Mouse (Mus musculus) mesoderm, embryonic 11.5 days (tissue): ENCODE results near the gene H2-Ob.

ENCODE experiments used
- DNase-seq: peaks from one replicate; pipeline ENCODE4 v3.0.0-alpha.2; 2012; ENCODE audit warnings: low read depth, low spot score

H2-Ob gene

DNA sequence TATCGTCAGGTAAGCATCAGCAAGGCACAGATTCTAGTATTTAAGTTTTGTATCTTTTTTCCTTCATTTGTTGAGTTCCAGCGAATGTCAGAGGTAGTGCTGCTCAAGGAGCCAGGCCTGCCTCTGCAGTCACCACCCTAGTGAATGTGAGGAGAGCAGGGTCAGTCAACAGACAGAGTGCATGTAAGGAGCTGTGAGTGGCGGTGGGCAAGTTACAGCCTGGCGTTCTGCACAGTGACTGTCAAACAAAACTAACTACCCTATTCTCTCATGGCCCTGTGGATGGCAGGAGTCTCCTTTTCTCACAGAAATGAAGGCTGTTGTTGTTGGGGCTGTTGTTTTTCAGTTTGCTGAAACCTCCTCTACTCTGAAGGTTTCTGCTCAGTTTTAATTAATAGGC, 46.7 kb downstream of the H2-Ob start:
- no peak for DNase-seq

DNA sequence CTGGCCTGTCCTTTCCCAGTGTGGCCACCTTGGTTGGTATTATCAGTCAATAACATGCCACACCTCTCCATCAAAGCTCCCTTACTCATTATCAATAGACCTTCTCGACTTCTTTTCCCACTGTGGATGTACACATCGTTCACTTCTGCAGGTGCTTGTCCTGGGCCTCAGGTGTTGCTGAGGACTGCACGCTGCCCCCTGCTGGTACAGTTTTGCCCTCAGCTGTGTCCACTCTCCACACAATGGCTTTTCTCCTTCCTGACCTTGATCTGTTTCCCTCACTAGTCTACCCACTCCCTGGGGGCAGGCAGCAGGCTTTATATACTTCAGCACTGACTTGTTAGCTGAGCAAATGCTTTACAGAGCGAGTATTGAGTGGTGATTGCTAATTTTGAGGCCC, 47.1 kb downstream of the H2-Ob start:
- no peak for DNase-seq

DNA sequence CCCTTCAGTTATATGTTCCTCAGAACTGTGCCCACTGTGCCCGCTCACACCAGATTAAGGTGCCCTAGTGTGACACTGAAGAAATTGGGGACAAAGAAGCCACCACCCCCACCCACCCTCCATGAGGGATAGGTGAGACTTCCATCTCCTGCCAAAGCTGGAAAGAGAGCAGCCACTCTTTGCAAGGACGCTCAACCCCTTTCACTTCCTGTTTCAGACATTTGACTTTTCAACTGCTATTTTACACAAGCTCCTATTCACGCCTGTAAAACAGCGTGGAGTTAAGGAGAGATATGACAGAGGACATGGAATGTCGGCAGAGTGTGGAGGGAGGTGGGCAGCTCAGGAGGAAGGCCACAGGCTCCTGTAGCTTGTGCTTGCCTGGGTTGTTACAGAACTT, 47.8 kb downstream of the H2-Ob start:
- DNase-seq: no peak

DNA sequence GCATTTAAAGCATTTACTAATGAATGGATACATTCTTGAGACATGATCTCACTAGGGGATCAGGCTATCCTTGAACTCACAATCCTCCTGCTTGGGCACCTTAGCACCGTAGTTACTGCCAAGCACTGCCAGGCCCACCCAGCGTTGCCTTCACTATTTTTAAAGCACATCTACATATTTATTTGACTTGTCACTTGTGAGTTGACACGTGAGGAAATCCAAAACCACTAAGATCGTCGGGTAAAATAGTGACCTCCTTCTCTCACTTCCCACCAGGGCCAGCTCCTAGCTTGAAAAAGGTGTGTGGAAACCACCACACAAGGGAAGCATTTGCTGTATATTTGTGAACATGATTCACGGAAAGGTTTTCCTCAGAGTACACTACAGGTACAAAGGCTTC, 48.3 kb downstream of the H2-Ob start:
- DNase-seq: no peak

DNA sequence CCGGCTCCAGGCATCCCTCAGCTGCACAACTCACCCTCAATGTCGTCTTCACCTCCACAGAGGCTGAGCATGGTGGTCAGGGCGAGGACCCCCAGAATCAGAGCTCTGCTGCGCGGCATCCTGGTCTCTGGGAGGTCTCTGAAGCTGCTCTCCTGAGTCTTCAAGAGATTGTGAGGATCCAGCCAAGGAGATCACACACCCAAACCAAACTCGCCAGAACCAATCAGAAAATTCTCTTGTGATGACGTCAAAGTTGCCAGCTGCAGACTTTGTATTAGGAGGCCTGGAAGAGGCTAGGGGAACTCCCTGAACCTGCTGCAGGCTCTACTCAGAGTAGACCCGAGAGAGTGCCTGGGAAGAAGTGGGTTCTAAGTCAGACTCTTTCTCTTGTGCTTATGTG, 48.9 kb downstream of the H2-Ob start, which contains the start of gene H2-Aa:
Gene H2-Aa, minus strand, starts transcription at position 176 of the 400 bp plus-strand sequence.
- peak; percentile 80 for DNase-seq

DNA sequence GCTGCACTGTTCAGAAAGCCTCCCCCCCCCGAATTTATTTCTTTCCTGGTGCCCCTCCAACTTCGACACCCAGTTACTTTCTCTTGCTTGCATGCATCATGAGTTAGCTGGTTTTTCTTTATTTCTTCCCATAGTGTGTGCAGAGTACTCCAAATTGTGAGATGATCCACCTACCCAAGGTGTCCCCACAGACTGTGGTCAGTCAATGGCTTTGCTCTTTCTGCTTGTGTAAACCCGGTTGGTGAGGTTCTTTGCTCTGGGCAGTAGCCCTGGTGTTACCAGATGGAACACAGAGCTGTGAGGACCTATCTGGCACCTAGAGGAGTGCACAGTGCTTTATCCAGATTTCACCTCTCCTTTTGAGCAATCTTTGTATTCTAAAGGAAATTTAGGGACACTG, 49.4 kb downstream of the H2-Ob start:
- DNase-seq: no peak

DNA sequence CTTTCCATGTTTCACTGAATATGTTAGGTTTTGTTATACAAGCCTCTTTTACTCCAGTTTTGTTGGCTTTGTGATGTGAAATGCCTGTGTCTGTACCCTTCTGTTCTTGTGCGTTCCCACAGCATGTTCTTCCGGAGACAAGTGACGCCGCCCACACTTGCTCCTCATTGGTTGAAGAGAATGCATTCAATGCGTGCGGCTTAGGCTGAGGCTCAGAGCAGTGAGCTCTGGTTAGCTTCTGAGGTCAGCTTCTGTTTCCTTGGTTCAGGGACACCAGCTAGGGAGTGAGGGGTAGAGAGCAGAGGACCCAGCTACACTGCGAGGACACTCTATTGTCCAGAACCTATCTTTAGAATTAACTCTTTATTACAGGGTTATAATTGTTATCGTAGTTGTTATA, 52.9 kb downstream of the H2-Ob start:
- peak; percentile 90 for DNase-seq

DNA sequence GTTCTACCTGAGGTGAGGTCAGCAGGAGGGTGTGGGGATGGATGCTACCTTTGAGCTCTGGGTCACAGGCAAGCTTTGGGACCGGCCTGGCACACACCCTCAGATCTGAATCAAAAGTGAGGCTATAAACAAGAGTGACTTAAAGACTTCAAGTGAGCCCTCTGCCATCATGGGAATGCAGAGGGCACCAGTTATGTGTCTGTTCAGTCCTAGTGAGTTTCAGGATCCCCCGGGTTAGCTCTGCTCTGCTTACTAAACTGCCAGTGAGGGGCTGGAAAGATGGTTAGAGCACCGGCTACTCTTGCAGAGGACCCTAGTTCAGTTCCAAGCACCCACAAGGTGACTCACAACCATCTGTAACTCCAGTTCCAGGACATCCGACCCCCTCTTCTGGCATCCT, 53.9 kb downstream of the H2-Ob start:
- DNase-seq: no peak

DNA sequence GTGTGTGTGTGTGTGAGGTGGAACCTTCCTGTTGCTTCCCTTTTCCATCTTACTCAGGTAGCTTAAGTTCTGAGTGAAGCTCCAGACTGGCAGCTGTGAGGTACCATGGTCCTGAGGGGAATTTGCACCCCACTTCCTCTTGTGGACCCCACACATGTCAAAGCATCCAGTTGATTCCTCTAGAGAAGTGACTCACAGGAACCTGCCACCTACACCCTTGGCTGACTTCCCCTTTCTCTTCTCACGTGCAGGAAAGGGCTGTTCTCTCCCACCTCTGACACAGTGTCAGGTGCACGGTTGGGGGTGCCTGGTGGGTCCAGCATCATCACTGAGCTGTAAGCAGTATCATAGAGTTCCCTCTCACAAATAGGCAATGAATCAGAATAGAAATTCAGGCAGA, 54.8 kb downstream of the H2-Ob start:
- no peak for DNase-seq

DNA sequence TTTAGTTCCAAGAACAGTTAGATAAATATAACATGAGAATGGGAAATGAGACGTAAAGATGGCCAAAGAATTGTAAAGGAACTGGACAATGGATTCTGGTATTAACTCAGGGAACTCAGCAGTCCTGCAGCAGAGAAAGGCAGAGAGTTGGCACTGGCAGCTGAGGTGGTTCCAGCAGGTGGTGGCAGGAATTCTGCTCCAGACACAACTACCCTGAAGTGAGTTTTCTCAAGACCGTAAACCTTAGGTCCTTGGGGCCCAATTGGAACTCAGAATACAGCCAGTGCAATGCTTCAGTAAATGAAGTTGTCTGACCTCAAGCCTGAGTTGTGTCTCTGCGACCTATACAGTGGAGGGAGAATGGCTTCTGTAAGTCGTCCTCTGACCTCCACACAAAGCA, 55.5 kb downstream of the H2-Ob start:
- no peak for DNase-seq

DNA sequence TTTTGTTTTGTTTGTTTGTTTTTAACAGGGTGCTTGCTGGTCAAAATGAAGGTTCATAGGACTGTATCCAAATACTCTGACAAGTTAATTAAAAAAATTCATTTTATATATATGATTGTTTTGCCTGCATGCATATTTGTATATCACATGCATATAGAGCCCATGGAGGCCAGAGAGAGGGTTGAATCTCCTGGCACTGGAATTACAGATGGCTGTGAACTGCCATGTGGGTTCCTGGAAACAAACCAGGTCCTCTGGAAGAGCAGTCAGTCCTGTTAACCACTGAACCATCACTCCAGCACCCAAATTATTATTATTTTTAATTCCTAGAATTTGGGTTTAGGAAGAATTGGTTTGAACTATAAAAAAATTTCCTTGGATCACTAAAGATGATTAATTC, 56.6 kb downstream of the H2-Ob start:
- no peak for DNase-seq

DNA sequence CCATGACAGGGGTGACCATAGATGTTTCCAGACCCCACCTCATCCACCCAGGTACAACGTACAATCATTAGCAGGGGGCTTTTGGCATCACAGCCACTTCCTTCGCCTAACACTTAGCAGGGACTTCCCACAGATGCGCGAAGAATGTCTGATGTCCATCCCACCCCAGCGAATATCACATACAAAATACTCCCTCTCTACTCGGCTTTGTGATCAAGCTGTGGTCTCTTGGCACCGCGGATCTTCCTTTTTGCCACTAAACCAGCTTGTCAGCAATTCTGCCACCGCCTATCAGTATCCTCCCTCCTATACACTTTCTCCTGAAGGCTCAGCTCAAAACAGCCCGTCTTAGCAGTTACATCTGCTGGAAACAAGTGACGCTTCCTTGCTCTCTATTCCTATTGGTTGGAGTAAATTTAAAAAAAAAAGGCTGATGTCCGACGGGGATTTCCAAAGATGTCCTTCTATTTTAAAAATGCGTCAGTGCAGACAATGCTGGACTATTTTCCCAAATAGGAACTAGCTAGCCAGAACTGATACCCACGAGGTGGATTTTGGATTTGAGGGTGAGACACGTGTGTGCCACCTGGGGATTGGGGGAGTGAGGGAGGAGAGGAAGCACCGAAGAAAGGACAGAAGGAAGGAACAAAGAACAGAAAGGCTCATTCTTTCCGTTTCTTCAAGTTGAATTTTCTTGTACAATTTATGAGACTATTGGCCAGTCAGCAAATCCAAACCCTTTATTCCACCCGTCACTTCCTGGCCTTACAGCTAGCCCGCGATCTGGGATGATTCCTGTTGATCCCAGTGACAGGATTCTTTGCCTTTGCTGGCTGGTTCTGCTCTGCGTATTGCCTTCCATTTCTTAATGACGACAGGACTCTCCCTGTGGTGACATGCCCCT, 57.4 kb downstream of the H2-Ob start:
- DNase-seq: peak; percentile 83

DNA sequence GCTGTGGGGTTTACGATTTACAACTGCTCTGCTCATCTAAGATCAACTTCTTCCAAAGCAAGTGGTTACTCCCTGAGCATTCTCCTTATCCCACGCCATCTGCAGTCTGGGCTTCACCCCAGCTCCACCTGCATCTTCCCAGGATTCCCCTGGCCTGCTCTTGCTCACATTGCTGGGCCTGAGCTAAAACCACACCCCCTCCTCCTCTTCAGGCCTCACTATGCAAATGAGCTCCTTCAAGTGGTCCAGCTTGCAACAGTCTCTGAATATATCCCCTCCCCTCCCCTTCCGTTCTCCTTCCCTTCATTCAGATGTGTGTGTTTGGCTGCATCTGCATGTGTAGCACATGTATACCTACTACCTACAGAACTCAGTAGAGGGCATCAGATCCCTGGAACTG, 60.7 kb downstream of the H2-Ob start:
- no peak for DNase-seq

DNA sequence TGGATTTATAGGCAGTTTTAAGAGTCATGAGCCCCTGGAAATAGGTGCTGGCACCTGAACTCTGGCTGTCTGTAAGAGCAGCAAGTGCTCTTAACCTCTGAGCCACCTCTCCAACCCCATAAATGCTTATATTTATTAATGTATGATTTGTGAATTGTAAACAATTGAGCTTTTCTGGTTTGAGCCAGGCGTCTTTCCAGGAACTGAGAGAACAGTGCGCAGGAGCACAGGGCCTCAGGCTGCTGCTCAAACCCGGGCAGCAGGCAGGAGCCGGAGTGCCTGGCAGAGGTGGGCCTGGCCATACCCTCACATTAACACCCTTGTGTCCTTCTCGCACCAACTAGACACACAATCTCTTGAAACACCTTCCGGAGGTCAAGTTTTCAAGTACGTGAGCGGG, 61.4 kb downstream of the H2-Ob start:
- DNase-seq: no peak

DNA sequence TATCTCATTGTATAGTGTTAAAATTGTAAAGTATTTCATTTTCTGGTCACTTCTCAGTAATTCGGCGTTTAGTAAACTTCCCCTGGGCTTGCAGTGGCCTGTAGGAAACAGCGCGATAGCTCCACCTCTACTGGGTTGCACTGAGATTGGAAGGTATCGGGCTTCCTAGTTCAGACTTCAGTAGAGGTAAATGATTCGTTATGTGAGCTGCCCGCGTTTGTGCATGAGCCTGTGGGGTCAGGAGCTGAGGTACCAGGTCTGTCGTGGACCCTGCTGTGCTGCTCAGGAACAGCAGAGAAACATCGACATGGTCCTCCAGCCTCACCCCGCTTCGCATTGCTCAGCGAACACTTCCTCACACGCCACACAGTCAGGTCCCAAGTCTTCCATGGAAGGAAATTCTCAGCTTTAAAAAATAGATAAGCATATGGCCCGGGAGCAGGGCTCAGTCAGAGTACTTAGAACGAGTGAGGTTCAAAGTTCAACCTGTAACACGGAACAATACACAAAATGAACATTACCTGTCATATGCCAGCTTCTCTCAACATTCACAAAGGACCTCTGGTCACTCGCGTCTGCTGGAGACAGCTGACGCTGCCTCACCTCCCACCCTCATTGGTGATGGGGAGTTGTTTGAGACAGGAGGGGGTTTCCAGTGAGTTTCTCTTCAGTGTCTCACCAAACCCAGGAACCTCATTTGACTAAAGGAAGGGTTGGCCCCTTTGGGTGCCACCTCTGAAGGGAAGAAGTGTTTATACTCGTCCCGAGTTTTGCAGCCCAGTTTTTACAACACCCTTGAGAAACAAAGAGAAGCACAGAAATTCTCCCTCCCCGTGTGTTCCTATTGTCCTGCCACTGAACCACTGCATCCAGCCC, 62.2 kb downstream of the H2-Ob start:
- DNase-seq: no peak

DNA sequence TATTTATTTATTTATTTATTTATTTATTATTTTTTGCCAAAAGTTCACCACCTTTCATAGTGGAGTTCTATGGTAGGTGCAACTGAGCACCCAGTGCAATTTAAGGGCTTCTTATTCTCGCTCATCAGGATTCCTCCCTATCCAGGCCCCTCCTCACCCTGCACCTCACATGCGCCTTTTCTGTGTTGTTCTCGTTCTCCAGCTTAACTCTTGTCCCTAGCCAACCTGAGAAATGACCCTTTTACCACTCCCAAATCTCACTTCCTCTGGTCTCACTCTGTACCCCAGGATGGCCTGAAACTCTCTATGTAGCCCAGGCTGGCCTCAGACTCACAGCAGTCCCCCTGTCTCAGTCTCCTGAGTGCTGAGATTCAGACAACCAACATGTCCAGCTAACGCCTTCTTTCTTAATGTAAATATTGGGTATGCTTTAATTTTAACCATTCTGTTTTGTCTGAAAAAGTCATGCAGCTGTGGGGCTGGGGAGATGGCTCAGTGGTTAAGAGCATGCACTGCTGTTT, 63.0 kb downstream of the H2-Ob start:
- no peak for DNase-seq

DNA sequence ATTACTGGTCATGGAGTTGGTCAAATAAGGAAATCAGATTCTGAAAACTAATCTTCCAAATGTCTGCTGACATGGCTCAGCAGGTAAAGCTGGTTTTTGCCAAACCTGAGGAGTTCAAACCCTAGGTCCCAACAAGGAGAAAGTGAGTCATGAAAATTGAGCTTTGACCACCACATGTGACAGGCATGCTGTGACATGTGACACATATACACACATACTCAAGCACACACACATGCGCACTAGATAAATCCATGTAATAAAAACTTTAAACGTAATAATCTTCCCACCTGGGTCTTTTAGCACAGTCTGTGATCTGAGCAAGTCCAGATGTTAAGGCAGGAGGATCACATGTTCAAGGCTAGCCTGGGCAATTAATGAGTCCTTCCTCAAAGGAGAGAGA, 65.1 kb downstream of the H2-Ob start:
- no peak for DNase-seq
